Mouse (Mus musculus) neutrophil, adult 65 days (primary cell): Measurements from ENCODE around the gene Slc2a4. TPM values are rescaled to one million over a fixed set of nuclear protein-coding genes. Genes with fewer than 3 reads are reported as not detected.

Source experiments
- total RNA-seq: library from RNA; stranded (reverse); gene quantifications from 2 replicates; pipeline ENCODE4 v1.2.4, GENCODE M21; 2023

The Slc2a4 gene
- 0.20 TPM in 1 of 2 replicates, not detected in the other for total RNA-seq

DNA sequence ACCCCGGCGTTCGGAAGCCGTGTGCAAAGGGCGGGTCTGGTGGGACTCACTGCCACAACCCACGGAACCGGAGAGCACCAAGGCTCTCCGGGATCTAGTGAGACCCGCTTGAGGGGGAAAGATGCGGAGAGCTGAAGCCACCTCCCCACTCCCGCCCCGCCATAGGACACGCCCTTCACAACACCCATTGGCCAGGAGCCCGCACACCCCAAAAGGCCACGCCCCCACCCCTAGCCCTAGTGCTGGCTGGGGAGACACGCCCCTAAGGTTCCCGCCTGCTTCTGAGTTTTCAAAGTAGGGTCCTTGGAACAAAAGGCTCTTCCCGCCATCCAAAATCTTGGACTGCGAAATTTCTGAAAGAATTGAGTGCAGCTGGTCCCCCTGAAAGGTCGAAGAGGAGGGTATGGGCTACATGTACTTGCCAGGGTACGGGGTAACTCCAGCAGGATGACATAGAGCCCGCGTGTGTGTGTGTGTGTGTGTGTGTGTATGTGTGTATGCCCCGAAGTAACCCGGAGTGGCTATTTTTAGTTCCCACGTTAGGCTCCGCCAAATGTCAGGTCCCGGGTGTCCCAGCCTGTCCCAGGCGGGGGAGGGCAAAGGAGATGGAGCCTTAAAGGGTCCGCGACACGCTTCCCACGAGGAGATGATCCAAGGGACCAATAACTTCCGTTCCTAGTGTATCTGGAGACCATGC, at the start of gene Slc2a4:
Slc2a4 (minus strand) TSS at position 123 of the 697 bp plus-strand sequence.

DNA sequence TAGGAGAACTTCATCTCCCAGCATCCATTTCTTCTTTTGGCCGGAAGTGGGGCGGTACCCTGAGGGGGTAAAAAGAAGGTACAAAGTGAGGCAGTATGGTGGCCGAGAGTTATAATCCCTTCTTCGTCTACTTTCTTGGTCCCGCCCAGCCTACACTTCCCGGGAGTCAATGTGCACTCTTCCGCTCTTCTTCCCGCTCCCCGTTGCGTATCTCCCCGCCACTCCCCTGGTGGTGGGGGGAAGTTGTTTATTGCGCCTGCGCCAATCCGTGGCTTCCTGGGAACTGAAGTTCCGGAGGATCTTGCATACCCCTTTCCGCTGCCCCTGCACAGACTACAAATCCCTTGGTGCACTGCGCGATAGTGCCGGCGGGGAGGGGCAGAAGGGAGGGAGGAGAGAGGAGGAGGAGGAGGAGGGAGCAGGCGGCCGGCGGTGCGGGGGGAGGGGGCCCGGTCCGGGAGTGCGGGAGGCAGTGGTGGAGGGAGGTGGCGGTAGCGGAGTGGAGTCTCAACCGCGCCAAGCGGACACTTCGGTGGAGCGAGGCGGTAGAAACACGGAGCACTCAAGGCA, 47.5 kb upstream of the Slc2a4 start, which contains the start of gene Phf23:
Phf23 (plus strand) TSS at position 387 of the 570 bp plus-strand sequence.

DNA sequence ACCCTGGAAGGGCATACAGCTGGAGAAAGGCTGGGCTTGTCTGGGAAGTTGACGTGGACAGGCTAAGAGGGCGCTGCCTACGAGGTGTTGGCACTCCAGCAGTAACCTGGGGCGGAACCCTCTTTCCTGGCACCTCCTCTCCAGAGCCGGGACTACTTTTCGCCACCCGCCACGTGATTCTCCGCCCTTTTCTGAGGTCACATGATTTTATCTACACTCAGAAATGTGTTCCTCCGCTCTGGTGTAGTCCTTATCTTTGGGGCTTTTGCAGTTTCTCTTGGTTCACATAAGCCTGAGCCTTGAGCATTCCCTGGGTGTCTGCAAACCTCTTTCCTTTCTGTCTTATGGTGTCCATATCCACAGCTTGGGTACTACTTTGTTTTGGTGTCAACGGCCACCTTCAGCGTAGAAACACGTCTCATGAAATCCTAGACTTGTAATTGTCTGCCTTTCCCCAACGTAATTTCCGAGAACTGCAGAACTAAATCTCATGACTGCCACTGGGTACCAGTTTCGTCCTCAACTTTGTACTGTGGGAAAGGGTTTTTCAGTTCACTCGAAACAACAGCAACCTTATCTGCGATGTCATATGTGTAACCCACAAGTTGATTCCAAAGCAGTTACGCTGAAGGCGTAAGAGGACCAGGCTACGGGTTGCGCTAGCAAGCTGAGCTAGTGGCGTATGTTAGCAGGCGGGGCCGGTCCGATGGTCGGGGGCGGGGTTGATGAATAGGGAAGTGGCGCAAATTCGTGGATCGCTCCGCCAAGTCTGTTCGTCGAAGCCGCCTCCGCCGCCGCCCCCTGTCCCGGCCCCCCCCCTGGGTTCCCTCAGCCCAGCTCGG, 43.1 kb upstream of the Slc2a4 start, which contains the start of gene Gabarap:
Gabarap (plus strand) TSS at position 294 of the 842 bp plus-strand sequence.

DNA sequence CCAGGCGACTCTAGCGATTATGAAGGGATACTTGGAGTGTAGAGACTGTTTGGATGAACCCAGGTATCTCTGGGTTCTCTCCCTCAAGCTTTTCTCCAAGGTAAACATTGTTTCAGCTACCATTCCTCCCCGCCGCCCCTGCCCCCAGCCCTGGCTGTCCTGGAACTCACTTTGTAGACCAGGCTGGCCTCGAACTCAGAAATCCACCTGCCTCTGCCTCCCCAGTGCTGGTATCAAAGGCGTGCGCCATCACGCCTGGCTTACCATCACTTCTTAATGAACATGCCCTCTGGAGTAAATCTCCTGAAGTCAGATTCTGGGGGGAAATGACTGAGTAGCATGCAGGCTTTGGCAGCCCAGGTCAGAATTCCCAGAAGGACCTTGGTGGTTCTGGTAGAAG, 34.2 kb upstream of the Slc2a4 start, which contains the start of gene Elp5:
Elp5 (minus strand) TSS at position 293 of the 400 bp plus-strand sequence.

DNA sequence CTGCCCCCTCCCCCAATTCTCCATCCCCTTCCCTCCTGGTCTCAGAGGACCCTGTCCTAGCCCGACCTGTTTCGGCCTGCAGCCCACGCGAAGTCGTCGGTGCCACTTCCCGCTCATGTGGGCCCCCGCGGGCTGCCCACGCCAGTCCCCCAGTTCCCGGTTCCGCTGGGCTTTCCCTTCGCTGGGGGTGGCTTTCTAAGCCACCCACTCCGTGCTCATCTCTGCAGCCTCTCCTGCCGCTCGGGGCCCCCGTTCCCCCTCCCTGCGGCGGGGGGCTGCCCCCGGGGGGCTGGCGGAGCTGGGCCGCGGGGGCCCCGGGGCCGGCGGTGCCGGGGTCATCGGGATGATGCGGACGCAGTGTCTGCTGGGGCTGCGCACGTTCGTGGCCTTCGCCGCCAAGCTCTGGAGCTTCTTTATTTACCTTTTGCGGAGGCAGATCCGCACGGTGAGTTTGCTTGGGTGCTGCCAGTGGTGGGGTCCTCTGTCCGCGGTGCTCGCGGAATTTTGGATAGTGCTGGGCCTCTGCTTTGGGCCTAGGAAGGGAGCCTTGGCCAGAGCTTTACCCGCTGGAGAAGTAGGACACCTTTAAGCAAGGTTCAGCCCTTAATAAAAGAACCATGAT, 33.3 kb upstream of the Slc2a4 start, which contains the start of gene Ctdnep1:
Ctdnep1 (plus strand) TSS at position 16 of the 622 bp plus-strand sequence.

DNA sequence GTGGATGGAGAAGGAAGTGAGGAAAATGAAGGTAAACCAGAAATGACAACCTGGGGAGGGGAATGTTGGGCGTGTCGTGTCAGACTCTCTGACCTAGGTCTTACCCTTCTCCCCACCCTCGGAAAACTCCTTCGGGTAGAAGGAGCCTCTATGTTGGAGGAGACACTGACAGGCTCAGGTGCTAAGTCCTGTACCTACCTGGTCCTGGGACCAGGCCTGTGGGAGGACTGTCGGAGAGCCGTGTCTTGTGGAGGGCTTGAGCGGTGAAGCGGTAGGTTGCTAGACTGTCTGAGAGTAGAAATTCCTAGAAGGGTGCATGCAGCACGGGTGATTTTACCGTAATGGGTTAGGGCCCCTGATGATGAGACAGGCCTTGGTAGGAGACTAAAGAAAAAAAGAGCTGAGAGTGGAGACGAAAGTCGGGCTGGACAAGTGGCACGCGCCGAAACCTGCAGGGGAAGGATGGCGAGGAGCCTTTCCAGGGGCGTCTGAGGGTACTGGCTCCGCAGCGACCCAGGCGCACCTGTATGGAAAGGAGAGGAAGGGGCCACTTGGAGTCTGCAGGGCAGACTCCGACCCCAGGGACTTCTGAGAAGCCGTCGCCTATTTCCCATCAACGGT, 16.8 kb upstream of the Slc2a4 start, which contains the start of gene Cldn7:
Cldn7 (plus strand) TSS at position 130 of the 621 bp plus-strand sequence.

DNA sequence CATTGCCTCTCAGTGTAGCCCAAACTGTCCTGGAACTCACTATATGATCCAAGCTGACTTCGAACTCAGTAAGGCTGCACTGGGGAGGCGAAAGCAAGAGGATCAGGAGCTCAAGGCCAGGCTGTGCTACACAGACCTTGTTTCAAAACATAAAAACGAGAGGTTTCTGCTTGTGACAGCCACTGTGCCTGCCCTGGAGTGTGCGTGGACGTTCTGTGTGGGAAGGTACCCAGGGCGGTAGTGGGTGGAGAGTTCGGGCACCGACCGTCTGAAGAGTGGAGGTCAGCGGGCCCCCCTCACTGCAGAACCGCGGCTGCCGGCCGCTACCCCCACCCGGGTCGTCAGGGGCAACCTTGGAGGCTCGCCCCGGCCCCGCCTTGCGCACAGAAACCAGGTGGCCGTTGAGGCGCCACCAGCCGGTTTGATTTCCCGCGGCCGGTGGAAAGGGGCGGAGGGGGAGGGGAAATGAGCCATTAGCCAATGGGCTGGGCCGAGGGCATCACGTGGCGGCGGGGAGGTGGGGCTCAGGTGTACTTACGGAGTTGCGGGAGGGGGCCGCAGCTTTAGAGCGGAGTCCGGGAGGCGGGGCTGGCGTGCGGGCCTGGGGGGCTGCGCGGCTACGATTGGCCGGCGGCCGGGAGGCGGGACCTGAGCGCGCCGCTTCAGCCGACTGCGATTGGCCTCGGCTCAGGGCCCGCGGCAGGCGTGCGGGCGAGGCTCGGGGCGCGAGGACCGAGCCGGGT, 12.7 kb downstream of the Slc2a4 start, which contains the start of gene Ybx2:
Ybx2 (plus strand) TSS at position 660 of the 743 bp plus-strand sequence.

DNA sequence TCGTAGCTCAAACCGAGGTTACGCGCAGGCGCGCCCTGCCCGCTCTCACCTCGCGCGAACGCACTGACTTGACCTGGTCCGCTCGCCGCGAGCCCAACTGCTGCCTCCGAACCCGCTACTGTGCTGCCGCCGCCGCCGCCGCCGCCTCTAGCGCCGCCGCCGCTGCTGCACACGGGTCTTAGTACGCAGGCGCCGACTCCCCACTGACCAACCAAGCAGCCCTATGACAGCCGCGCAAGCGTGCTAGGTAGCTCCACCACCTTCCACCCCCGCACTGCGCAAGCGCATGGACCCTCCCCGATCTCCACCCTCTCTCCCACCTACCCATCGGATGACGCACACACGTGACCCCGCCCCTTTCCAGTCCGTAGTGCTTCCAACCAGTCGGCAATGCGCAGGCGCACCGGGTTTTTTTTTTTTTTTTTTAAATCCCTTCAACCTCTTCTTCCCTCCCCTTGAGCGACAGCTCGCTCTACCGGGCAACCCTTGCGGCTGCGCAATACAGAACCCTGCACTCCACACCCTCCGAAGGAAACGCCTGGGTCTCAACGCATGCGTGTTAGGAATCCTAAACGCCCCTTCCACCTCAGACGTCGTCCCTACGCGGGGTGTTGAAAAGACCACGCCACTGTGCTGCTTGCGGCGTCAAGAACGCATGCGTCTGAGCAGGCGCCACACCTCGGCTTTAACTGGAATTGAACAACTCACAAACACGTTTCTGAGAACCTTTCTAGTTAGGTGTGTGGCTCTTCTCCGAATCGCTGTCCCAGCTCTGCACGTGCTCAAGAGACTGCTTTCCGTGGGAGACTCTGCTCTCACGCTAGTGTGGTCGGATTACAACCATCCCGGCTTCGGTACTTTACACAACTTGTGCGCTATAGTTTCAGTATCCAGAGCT, 26.6 kb downstream of the Slc2a4 start, which contains the start of gene Eif5a:
Eif5a (minus strand) TSS at position 845 of the 898 bp plus-strand sequence.

DNA sequence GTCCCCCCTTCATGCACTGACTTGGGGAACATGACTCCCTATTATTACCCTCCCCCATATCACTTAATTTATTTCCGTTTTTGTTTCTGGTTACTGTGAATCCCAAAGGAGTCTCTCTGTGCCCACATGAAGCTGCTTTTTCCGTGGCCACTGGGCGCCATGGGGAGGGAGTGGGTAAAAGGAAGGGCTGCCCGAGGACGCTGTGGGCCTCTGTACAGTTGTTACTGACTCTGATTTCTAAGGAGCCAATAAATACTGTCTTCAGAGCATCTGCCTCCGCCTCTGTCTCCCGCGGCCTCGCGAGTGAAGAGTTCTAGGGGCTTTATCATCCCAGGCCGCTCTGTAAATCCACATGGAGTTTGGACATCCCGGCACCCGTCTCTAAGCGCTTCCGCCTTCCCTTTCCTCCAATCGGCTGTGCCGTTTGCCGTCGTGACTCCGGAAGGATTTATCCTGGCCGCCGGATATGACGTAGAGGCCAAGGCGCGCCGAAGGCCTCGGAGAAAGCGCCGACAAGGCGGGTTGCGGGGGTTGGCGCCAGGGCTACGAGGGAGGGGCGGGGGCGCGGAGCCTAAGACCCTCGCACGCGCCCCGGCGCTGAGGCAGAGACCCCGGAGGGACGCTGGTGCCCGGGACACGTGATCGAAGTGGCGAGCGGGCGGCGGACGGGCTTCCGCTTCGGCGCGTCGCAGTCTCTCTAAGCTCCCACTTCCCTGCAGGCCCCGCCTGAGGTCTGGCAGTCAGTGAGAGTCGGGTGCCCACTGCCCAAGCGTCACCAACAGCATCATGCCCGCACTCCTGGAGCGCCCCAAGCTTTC, 34.2 kb downstream of the Slc2a4 start, which contains the start of gene Gps2:
Gps2 (plus strand) TSS at position 335 of the 818 bp plus-strand sequence.

DNA sequence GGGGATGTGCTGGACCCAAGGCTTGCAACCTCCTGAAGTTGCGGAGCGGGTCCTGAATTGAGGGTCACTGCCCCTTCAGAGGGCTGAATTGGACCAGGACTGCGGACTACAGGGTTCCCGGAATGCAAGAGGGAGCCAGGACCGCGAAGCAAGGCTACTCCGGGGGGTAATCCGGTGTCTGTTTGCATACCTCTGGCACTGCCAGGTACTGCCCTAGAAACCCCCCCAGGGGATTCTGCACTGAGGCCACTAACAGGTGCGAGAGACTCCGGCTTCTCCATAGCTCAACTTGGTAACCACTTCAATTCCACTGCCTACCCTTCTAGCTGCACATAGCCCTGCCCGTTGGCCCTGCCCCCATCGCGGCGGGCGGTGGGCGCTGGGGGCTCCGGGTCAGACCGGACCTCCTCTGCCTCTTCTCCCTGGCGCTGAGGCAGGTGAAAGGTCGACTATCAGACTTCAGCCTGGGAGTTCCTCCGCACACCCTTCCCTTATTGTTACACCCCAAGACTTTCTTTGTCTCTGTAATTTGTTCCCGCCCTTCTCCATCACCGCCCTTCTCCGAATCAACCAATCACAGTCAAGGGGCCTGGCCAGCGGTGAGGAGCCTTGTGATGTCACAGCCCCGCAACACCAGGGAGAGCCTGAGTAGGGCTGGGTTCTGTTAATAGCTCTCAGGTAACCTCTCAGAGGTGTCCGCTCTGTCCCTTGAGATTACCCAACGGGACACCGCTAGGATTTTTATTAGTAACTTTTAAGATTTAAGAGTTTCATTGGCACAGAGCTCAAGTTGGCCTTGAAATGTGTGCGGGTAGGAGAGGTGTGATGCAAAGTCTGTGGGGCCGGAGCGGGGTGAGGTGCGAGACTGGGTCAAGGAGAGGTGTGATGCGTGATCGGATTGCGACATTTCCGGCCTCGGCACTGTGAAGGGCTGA, 47.2 kb downstream of the Slc2a4 start, which contains the start of the genes 2810408A11Rik and Neurl4:
2810408A11Rik (minus strand) TSS at position 517 of the 935 bp plus-strand sequence.
Neurl4 (plus strand) TSS at position 602 of the 935 bp plus-strand sequence.

DNA sequence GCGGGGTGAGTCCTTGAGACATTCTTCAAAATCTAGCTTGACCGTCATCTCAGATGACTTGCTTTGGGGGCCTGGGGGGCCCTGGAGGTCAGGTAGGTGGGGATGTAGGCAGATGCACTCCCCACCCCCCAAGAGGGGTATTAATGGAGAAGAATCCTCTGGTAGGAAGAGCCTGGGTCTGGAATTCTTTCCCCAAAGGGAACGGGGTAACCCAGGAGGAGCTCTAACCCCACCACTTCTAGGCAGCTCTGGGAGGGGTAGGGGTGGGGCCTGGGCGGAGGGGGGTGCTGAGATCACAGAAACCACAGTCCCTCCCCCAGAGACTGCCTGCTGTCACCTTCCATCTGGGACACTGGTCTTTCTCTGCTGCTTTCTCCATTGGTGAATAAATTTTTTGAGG, 52.7 kb downstream of the Slc2a4 start, which contains the start of gene Acap1:
Acap1 (minus strand) TSS at position 249 of the 400 bp plus-strand sequence.

Other genes starting within 250 kb of the Slc2a4 start
- 74.6 and 76.6 TPM in 2 replicates for gene Polr2a, start 189.6 kb downstream of the Slc2a4 start, total RNA-seq
- not detected in 2 replicates for gene Slc35g3, start 186.2 kb downstream of the Slc2a4 start, total RNA-seq
- gene Zbtb4, start 182.3 kb downstream of the Slc2a4 start, total RNA-seq: 0.70 and 1.2 TPM in 2 replicates
- 0.54 and 1.0 TPM in 2 replicates for gene Chrnb1, start 152.2 kb downstream of the Slc2a4 start, total RNA-seq
- not detected in 2 replicates for gene Fgf11, start 146.3 kb downstream of the Slc2a4 start, total RNA-seq
- gene Tmem102, start 142.6 kb downstream of the Slc2a4 start, total RNA-seq: not detected in 2 replicates
- not detected in 2 replicates for gene Gm39566, start 132.9 kb downstream of the Slc2a4 start, total RNA-seq
- not detected in 2 replicates for gene Spem2, start 129.7 kb downstream of the Slc2a4 start, total RNA-seq
- not detected in 2 replicates for gene Spem1, start 126.0 kb downstream of the Slc2a4 start, total RNA-seq
- gene Nlgn2, start 110.4 kb downstream of the Slc2a4 start, total RNA-seq: 0.88 and 1.8 TPM in 2 replicates
- 76.0 and 86.7 TPM in 2 replicates for gene Tmem256, start 109.7 kb downstream of the Slc2a4 start, total RNA-seq
- gene Plscr3, start 101.8 kb downstream of the Slc2a4 start, total RNA-seq: 26.2 and 36.2 TPM in 2 replicates
- not detected in 2 replicates for gene Tnk1, start 89.5 kb downstream of the Slc2a4 start, total RNA-seq
- 0.84 TPM in 1 of 2 replicates, not detected in the other for gene Tmem95, start 70.2 kb downstream of the Slc2a4 start, total RNA-seq
- gene Kctd11, start 66.8 kb downstream of the Slc2a4 start, total RNA-seq: 6.8 TPM in 2 replicates
- gene Acap1, start 52.6 kb downstream of the Slc2a4 start, total RNA-seq: 262 and 323 TPM in 2 replicates
- 1.2 and 2.6 TPM in 2 replicates for gene 2810408A11Rik, start 47.2 kb downstream of the Slc2a4 start, total RNA-seq
- gene Neurl4, start 47.1 kb downstream of the Slc2a4 start, total RNA-seq: 17.7 and 25.0 TPM in 2 replicates
- 71.0 and 76.8 TPM in 2 replicates for gene Gps2, start 34.3 kb downstream of the Slc2a4 start, total RNA-seq
- 429 and 447 TPM in 2 replicates for gene Eif5a, start 26.2 kb downstream of the Slc2a4 start, total RNA-seq
- not detected in 2 replicates for gene Ybx2, start 12.4 kb downstream of the Slc2a4 start, total RNA-seq
- gene Cldn7, start 16.6 kb upstream of the Slc2a4 start, total RNA-seq: not detected in 2 replicates
- gene Ctdnep1, start 33.0 kb upstream of the Slc2a4 start, total RNA-seq: 57.0 and 90.8 TPM in 2 replicates
- 24.6 and 25.4 TPM in 2 replicates for gene Elp5, start 34.3 kb upstream of the Slc2a4 start, total RNA-seq
- 585 and 586 TPM in 2 replicates for gene Gabarap, start 43.0 kb upstream of the Slc2a4 start, total RNA-seq
- gene Phf23, start 47.6 kb upstream of the Slc2a4 start, total RNA-seq: 41.1 and 46.0 TPM in 2 replicates
- gene Dvl2, start 52.4 kb upstream of the Slc2a4 start, total RNA-seq: 18.1 and 19.3 TPM in 2 replicates
- gene Acadvl, start 67.2 kb upstream of the Slc2a4 start, total RNA-seq: 41.4 and 52.4 TPM in 2 replicates
- gene Dlg4, start 68.8 kb upstream of the Slc2a4 start, total RNA-seq: 3.3 and 6.2 TPM in 2 replicates
- gene Asgr1, start 105.9 kb upstream of the Slc2a4 start, total RNA-seq: not detected in 2 replicates
- 0.69 TPM in 1 of 2 replicates, not detected in the other for gene Asgr2, start 144.5 kb upstream of the Slc2a4 start, total RNA-seq
- gene Mgl2, start 182.1 kb upstream of the Slc2a4 start, total RNA-seq: 6.6 and 9.0 TPM in 2 replicates
- 11.3 and 11.4 TPM in 2 replicates for gene Clec10a, start 208.0 kb upstream of the Slc2a4 start, total RNA-seq